Mouse (Mus musculus) gastrocnemius, adult 18-20 months (tissue): ENCODE measurements around the gene Polr1b. TPM values are rescaled to one million over a fixed set of nuclear protein-coding genes. Genes with fewer than 3 reads are reported as not detected.

Experiments used
- DNase-seq: peaks from one replicate; pipeline ENCODE4 v3.0.0; 2021; ENCODE audit warnings: low spot score
- long read RNA-seq, 2 experiments: library from polyadenylated mRNA; stranded (forward); transcript quantifications; one replicate each; pipeline ENCODE4 v2.0.0; 2021
- total RNA-seq, 2 experiments: library from RNA; stranded (reverse); gene quantifications; 2 replicates each; pipeline ENCODE4 v1.2.3; 2021

The Polr1b gene
- 10 to 100 TPM in 1 of 2 experiments, 1 to 10 TPM in 1; 9.9 to 10.3 TPM for total RNA-seq
- long read RNA-seq, experiment 1, transcript Polr1b-202 (15 exons, 3,998 nt): major isoform, 18 of 22 reads
- long read RNA-seq, experiment 1, partial matches to known transcripts: 0 of 22 reads
- long read RNA-seq, experiment 1, other reads (novel, unspliced or antisense): 4 of 22 reads
- long read RNA-seq, experiment 2, transcript Polr1b-202 (15 exons, 3,998 nt): major isoform, 13 of 22 reads
- long read RNA-seq, experiment 2, partial matches to known transcripts: 6 of 22 reads
- long read RNA-seq, experiment 2, other reads (novel, unspliced or antisense): 3 of 22 reads

DNA sequence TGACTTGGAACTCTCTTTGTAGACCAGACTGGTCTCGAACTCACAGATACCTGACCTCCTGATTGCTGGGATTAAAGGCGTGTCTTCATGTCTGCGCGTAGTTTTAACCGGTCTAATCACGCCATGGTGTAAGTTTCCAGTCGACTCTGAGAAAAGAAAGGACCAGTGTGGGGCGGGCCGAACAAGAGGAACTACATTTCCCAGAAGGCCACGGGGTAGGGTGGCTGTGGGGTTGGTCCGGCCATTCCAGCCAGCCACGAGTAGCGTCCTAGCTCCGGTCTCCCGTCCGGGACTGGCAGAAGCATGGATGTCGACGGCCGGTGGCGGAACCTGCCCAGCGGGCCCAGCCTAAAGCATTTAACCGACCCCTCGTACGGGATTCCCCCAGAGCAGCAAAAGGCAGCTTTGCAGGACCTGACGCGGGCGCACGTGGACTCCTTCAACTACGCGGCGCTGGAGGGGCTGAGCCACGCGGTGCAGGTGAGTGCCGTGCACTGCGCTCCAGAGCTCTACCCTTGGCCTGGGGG is at the start of gene Polr1b:
Polr1b (plus strand) TSS at position 212 of the 527 bp plus-strand sequence.
- peak; percentile 96 for DNase-seq

DNA sequence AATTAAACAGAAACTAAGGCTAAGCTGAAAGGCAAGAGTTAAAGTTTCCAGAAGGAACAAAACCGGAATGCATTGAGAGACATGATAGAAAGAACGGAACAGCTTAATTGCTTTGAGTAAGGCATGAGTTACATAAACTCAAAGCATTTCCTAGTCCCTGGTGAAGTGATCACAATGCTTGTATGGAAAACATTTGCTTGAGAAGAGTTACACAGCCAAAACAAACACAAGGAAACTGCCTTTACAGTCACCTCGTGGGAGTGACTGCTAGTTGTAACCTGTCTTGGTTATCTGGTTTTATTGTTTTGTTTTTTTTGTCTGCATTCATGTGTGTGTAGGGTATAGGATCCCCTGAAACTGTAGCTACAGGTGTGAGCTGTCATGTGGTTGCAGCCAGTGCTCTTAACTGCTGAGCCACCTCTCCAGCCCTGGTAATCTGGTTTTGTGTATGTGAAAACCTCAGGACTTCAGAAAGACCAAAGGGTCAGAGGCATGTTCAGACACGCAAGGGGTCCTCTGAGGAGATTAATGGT is 48.3 kb upstream of the Polr1b start:
- no peak for DNase-seq

- no peak for DNase-seq
Measured at GRCm38 (mm10) chr2:129055741-129056140, 45.1 kb upstream of the Polr1b start.

DNA sequence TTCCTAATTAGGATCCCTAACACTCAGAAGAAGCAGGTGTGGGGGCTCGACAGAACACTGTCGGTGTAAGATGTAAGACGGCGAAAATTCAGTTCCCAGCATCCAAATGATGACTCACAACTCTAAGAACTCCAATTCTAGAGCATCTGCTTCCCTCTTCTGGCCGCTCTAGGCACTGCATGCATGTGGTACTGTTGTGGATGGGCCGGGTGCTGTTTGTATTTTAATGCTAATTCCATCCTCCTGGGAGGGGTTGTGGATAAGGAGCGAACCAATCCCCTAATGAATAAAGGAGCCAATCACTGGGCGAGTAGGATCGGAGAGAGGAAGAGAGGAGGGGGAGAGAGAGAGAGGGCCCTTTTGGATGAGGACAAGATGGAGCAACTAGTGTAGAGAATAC is 44.2 kb upstream of the Polr1b start:
- no peak for DNase-seq

GRCm38 (mm10) chr2:129057256-129057655 is 43.5 kb upstream of the Polr1b start:
- DNase-seq: no peak

GRCm38 (mm10) chr2:129057920-129058361 is 42.9 kb upstream of the Polr1b start:
- DNase-seq: no peak

DNA sequence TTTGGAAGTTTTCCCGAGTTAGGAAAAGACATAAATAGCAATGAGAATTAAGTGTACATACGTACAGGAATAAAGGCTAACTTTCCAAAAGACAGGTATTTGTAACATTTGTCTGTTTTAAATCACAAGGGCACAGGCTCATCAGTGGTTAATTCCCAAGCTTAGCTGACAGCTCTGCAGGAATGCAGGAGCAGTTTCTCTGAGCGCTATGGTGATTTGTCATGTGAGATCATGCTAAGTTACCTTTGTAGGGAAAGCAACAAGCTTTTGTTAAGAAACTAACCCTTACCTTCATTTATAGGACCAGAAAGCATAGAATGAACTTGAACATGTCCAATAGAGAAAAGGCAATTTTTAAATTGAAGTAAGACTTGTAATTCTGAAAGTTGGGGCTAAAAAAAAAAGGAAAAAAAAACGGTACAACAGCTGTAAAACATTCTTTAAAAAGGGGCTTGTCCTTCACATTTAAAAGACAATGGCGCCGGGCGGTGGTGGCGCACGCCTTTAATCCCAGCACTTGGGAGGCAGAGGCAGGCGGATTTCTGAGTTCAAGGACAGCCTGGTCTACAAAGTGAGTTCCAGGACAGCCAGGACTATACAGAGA is 39.2 kb upstream of the Polr1b start:
- no peak for DNase-seq

GRCm38 (mm10) chr2:129065437-129066282 is 35.1 kb upstream of the Polr1b start, which contains the start of gene Ttl:
TSS of gene Ttl (plus strand) at chr2:129065942.
- peak; percentile 72 for DNase-seq

DNA sequence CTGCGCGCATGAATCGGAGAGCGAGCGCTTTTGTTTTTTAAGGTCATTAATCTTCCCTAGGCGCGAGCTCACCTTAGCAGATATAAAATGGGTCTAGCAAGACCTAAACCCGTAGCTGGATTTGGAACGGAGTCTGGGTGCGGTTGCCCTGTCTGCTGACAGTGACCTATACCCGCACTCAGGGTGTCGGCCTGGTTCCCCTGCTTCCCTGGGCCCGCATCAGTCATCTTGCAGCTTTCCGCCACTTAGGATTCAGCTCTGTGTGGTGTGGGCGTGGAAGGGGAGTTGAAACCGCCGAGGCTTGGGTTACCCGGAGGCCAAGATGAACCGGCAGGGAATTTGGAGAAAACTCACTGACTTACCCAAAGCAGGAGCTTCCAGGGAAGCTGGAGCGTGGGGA is 34.5 kb upstream of the Polr1b start:
- peak; percentile 35 for DNase-seq

GRCm38 (mm10) chr2:129070296-129070695 is 30.5 kb upstream of the Polr1b start:
- no peak for DNase-seq

GRCm38 (mm10) chr2:129078313-129078712 is 22.5 kb upstream of the Polr1b start:
- DNase-seq: no peak

GRCm38 (mm10) chr2:129079194-129079593 is 21.6 kb upstream of the Polr1b start:
- no peak for DNase-seq

GRCm38 (mm10) chr2:129081097-129081496 is 19.7 kb upstream of the Polr1b start:
- no peak for DNase-seq

- DNase-seq: no peak
Measured at GRCm38 (mm10) chr2:129083514-129083913, 17.3 kb upstream of the Polr1b start.

DNA sequence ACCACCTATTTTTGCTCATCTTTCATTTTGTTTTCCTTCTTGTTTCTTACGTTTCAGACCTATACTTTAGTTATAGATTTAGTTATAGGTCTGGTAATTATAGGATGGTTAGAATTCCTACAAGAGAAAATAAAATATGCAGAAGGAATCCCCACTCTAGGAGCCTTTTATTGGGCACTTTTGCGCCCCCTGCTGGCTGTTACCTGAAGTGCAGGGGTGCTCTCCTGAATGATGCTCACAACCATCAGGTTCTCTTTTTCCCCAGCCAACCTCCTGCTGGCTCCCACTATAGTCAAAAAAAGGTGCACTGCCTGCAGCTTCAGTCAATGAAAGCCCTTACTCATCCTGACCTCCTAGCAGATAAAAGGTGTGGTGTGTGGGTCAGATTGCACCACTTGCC is 15.8 kb upstream of the Polr1b start:
- no peak for DNase-seq

DNA sequence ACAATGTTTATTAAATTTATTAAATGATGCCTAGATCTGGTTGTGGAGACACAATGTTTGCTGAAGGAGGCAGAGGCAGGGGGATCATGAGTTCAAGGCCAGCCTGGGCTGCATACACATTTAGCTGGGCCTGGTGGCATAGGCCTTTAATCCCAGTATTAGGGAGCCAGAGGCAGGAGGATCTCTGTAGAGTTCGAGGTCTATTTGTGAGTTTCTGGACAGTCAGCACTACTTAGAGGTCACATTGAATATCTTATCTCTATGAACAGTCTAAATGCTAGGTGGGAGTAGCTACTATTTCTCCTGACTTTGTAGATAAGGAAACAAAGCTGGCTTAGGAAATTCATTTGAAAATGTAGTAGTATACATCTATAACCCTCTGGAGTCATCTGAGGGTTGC is 13.3 kb upstream of the Polr1b start:
- DNase-seq: no peak

DNA sequence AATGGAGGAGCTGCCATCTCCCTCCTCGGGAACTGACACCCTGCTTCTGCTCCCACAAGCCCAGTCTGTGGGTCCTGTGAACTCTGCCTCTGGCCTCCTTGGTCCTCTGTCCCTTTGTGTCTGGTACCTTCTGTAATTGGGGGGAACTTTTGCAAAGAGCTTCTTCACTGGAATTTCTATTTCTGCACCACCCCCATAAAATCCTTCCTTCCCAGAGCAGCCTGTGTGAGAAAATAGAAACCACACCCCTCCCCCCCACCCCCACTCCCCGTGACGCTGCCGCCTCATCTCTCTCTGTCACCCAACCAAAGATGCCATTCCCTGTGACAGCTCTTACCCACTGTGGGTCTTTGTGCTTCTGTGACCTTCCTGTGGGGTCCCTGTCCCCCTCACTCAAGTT is 10.4 kb upstream of the Polr1b start:
- DNase-seq: no peak

DNA sequence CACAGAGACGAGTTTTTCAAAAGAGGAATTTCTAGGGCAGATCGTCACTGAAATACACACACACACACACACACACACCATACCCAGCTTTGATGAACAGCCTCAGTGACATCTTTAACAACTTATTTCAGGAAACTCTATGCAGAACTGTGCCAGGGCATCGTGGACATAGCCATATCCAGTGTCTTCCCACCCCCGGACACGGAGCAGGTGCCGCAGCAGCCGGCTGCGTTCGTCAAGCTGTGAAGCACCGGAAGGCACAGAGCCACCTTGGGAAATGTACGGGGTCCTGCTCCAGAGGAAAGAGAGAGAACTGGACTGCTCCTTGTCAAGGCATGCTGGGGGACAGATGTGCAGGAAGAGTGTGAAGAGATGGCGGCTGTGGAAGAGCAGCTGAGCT is 8.0 kb upstream of the Polr1b start:
- no peak for DNase-seq

DNA sequence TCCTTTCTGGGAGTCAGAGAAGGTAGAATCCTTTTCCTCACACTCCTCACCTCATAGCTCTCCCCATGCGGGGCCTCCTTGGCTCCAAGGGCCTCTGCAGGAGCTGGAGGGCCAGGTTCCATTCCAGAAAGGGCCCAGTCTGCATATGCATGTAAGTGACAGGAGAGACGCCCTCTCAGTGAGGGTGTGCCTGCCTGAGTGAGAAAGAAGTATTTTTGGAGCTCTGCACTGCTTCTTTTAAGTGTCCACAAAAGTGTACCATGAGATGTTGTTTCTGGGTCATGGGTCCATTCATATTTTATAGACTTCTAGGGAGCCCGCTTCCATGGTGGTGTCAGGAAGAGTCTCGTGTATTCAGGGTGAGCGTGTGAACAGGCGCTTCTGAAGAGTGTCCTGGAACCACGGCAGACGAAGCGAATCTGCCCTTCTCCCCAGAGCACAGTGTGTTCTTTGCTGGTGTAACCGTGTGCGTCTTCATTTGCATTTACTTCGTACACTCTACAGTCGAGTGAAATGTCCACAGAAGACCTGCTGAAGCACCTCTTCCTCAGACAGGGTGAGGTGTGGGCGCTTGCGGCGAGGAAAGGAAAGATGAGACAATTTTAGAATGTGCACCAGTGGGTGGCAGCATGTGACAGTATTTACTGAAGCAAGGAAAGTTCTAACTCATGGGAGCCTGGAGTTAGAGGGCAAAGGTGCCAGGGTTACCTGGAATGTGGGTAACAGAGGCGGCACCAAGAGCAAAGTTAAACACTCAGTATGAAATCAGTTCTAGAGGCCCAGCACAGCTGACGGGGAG is 6.7 kb upstream of the Polr1b start:
- DNase-seq: no peak

DNA sequence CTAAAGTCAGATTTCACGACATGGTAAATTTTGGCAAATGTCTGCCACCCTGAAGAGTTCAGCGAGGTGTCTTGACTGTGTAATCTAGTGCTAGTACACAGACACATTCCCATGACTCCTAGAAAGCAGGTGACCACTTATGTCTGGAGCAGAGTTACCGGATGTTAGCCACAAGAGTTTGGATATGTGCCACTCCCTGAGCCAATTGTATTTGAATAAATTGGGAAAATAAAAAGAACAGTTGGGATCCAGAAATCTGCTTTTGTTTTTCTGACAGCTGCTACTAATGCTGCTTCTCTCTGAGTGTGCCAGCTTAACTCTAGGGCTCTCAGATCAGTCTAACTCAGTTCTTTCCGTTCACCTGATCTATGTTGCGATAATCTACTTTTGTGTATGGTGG is 12.1 kb downstream of the Polr1b start:
- DNase-seq: no peak
